ENCODE assay signal across 15 mouse cellular contexts in the genomic region with DNA sequence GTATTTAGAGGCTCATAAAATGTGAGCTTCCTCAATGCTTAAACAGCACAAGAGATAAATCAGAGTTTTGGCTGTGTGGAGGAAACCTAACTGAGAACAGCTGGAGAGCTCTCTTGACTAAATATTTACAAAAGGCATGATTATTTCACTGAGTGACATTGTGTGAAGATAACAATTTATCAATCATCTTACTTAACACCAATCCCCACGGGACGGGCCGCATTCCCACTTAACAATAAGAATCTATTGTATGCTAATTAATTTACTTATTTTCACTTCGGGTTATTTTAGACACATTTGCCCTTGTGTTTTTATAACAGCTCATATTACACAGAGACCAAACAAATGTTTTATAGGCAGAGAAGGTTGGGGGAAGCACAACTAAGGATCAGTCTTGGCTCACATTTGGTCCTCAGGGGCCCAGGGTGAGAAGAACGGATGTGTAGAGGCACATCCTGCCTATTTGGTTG.
A peak's percentile ranks its signal among the peaks of the same experiment; 100 is the strongest.
DNase-seq lines count a peak whose midpoint lies in the region; ATAC-seq lines count a peak whose summit lies in the region.
"Had no signal": no experiment of that assay in that cellular context is flagged by ENCODE, and none has a peak within 500 bp of the region (broad histone marks: within the 10 kb centered on the region; RNA-seq: fewer than 3 reads in every experiment).

No protein-coding gene starts in this region.

- WGBS in heart, embryonic 11.5 days (ENCODE audit: insufficient replicate concordance) = 39% methylated on average over 5 of the region's 5 CpGs
- WGBS in kidney, embryonic 16.5 days = 17% methylated on average over 5 of the region's 5 CpGs
- 23% methylated on average over 5 of the region's 5 CpGs for WGBS in stomach, embryonic 16.5 days
- 83% methylated on average over 5 of the region's 5 CpGs for WGBS in midbrain, embryonic 10.5 days

- DNase-seq in heart, adult 11 months = peak; percentile 97
- peak; percentile 14 for DNase-seq in testis, postnatal 14 days (ENCODE audit: low spot score)
- no peak for DNase-seq in testis, postnatal 10 days (ENCODE audit: low spot score)
- DNase-seq in right cerebral cortex, postnatal 4 days = no peak
- DNase-seq in midbrain, embryonic 10.5 days (ENCODE audit: low spot score) = no peak
- DNase-seq: adrenal gland, adult 2 months; right cerebral cortex, postnatal 25 days; thymus, adult 18-20 months had no signal

- H3K9me3 ChIP-seq in heart, embryonic 11.5 days (replicated peaks; ENCODE audit: control insufficient read depth, low read length) = no peaks in the 10 kb centered on the region
- H3K9me3 ChIP-seq in kidney, embryonic 16.5 days (ENCODE audit: low read length) = no peaks in the 10 kb centered on the region
- H3K9me3 ChIP-seq in stomach, embryonic 16.5 days (replicated peaks; ENCODE audit: control insufficient read depth, low read length) = no peaks in the 10 kb centered on the region
- H3K9me3 ChIP-seq in midbrain, embryonic 10.5 days (replicated peaks) = no peaks in the 10 kb centered on the region
- H3K9me3 ChIP-seq: heart, embryonic 13.5 days had no signal

- no peaks in the 10 kb centered on the region for H3K36me3 ChIP-seq in heart, embryonic 11.5 days (ENCODE audit: control insufficient read depth, insufficient read depth, low read length)
- H3K36me3 ChIP-seq in kidney, embryonic 16.5 days (ENCODE audit: insufficient read depth, low read length) = no peaks in the 10 kb centered on the region
- no peaks in the 10 kb centered on the region for H3K36me3 ChIP-seq in stomach, embryonic 16.5 days (ENCODE audit: control insufficient read depth, insufficient read depth, low read length)
- H3K36me3 ChIP-seq in midbrain, embryonic 10.5 days = no peaks in the 10 kb centered on the region
- H3K36me3 ChIP-seq: heart, embryonic 13.5 days had no signal

- no peaks in the 10 kb centered on the region for H3K4me1 ChIP-seq in heart, embryonic 11.5 days (ENCODE audit: control insufficient read depth, insufficient read depth, low read length)
- peaks cover 19% of the 10 kb centered on the region for H3K4me1 ChIP-seq in kidney, embryonic 16.5 days (ENCODE audit: insufficient read depth, low read length)
- peaks cover 13% of the 10 kb centered on the region for H3K4me1 ChIP-seq in stomach, embryonic 16.5 days (ENCODE audit: control insufficient read depth, insufficient read depth, low read length)
- H3K4me1 ChIP-seq in midbrain, embryonic 10.5 days = peaks cover 20% of the 10 kb centered on the region

- H3K27me3 ChIP-seq in heart, embryonic 11.5 days (ENCODE audit: control insufficient read depth, insufficient read depth, low read length) = no peaks in the 10 kb centered on the region
- no peaks in the 10 kb centered on the region for H3K27me3 ChIP-seq in kidney, embryonic 16.5 days (ENCODE audit: insufficient read depth, low read length)
- H3K27me3 ChIP-seq in stomach, embryonic 16.5 days (ENCODE audit: control insufficient read depth, insufficient read depth, low read length) = no peaks in the 10 kb centered on the region
- H3K27me3 ChIP-seq in midbrain, embryonic 10.5 days (ENCODE audit: low read depth, poor library complexity, severe bottlenecking) = no peaks in the 10 kb centered on the region

- no peak overlapping the region for H3K4me2 ChIP-seq in heart, embryonic 11.5 days
- H3K4me2 ChIP-seq in kidney, embryonic 16.5 days (replicated peaks; ENCODE audit: low read depth, low read length) = no peak overlapping the region
- no peak overlapping the region for H3K4me2 ChIP-seq in stomach, embryonic 16.5 days (ENCODE audit: low read depth, low read length)
- H3K4me2 ChIP-seq: heart, embryonic 13.5 days had no signal

- no peak for ATAC-seq in heart, embryonic 11.5 days (replicated peaks; ENCODE audit: insufficient number of reproducible peaks, low FRiP score, low TSS enrichment)
- peak; percentile 65; the same call in 1 of the 2 replicates for ATAC-seq in kidney, embryonic 16.5 days (ENCODE audit: low FRiP score, low TSS enrichment)
- no peak; the same call in 1 of the 2 replicates for ATAC-seq in stomach, embryonic 16.5 days (ENCODE audit: insufficient read depth, low FRiP score)
- ATAC-seq: forebrain, embryonic 14.5 days; midbrain, embryonic 16.5 days had no signal

- no peak overlapping the region for H3K4me3 ChIP-seq in heart, embryonic 11.5 days (ENCODE audit: low read depth, low read length)
- no peak overlapping the region for H3K4me3 ChIP-seq in kidney, embryonic 16.5 days (ENCODE audit: low read length)
- H3K4me3 ChIP-seq in stomach, embryonic 16.5 days (replicated peaks; ENCODE audit: low read length) = no peak overlapping the region
- H3K4me3 ChIP-seq in midbrain, embryonic 10.5 days = no peak overlapping the region
- H3K4me3 ChIP-seq: heart, embryonic 13.5 days had no signal

- H3K9ac ChIP-seq in heart, embryonic 11.5 days (ENCODE audit: low read depth, low read length) = no peak overlapping the region
- no peak overlapping the region for H3K9ac ChIP-seq in kidney, embryonic 16.5 days (replicated peaks; ENCODE audit: low read length)
- H3K9ac ChIP-seq in stomach, embryonic 16.5 days (ENCODE audit: low read length) = no peak overlapping the region
- H3K9ac ChIP-seq: heart, embryonic 13.5 days; liver, embryonic 14.5 days had no signal

- H3K27ac ChIP-seq in heart, embryonic 11.5 days (ENCODE audit: low read depth, low read length) = no peak overlapping the region
- H3K27ac ChIP-seq in kidney, embryonic 16.5 days (ENCODE audit: low read length) = no peak overlapping the region; the same call in 1 of the 2 replicates
- H3K27ac ChIP-seq in stomach, embryonic 16.5 days (ENCODE audit: low read length) = peak overlapping the region; percentile 84; the same call in 1 of the 2 replicates
- no peak overlapping the region for H3K27ac ChIP-seq in midbrain, embryonic 10.5 days (replicated peaks)
- H3K27ac ChIP-seq: heart, embryonic 13.5 days; liver, embryonic 14.5 days had no signal

Comparison
In these comparisons a context has a peak if more than half of its experiments do, and no peak if none do; other contexts are left out.
1. DNase-seq: peak in heart, adult 11 months (single experiment) and testis, postnatal 14 days (single experiment); none in testis, postnatal 10 days (single experiment), right cerebral cortex, postnatal 4 days (single experiment) and midbrain, embryonic 10.5 days (single experiment).